Mouse (Mus musculus): ENCODE data around the gene Npepl1. TPM values are rescaled to one million over a fixed set of nuclear protein-coding genes. Genes with fewer than 3 reads are reported as not detected.

The Npepl1 gene
- polyA plus RNA-seq, 1 experiment, result 53.4 TPM

GRCm38 (mm10) chr2:174122331-174122730 is 12.2 kb downstream of the Npepl1 start:
- Histone ChIP-seq H3K27ac (replicated peaks; ENCODE audit: low read depth, low read length) (no peak overlapping the region), H3K4me3 (ENCODE audit: insufficient read depth, low read depth, low read length) (no peak overlapping the region), H3K4me1 (ENCODE audit: control insufficient read depth, insufficient read depth, insufficient read length, low read length) (0 out of 2 replicates have a peak, but pooled peaks cover 3% of the 10 kb centered on the region)

GRCm38 (mm10) chr2:174123731-174124130 is 13.6 kb downstream of the Npepl1 start:
- no peak overlapping the region for H3K27ac ChIP-seq (replicated peaks; ENCODE audit: low read depth, low read length)
- 0 out of 2 replicates have a peak, but pooled peaks cover 3% of the 10 kb centered on the region for H3K4me1 ChIP-seq (ENCODE audit: control insufficient read depth, insufficient read depth, insufficient read length, low read length)
- H3K4me3 ChIP-seq (ENCODE audit: insufficient read depth, low read depth, low read length), result no peak overlapping the region

GRCm38 (mm10) chr2:174126522-174127375 is 16.6 kb downstream of the Npepl1 start:
- H3K4me3 ChIP-seq (ENCODE audit: insufficient read depth, low read depth, low read length), result no peak overlapping the region
- no peak overlapping the region for H3K27ac ChIP-seq (replicated peaks; ENCODE audit: low read depth, low read length)
- 0 out of 2 replicates have a peak, but pooled peaks cover 3% of the 10 kb centered on the region for H3K4me1 ChIP-seq (ENCODE audit: control insufficient read depth, insufficient read depth, insufficient read length, low read length)

GRCm38 (mm10) chr2:174127376-174127713 is 17.2 kb downstream of the Npepl1 start:
- H3K27ac ChIP-seq (replicated peaks; ENCODE audit: low read depth, low read length), result no peak overlapping the region
- no peak overlapping the region for H3K4me3 ChIP-seq (ENCODE audit: insufficient read depth, low read depth, low read length)
- 0 out of 2 replicates have a peak, but pooled peaks cover 3% of the 10 kb centered on the region for H3K4me1 ChIP-seq (ENCODE audit: control insufficient read depth, insufficient read depth, insufficient read length, low read length)

GRCm38 (mm10) chr2:174128926-174129325 is 18.8 kb downstream of the Npepl1 start:
- H3K4me1 ChIP-seq (ENCODE audit: control insufficient read depth, insufficient read depth, insufficient read length, low read length), result 0 out of 2 replicates have a peak, but pooled peaks cover 3% of the 10 kb centered on the region
- no peak overlapping the region for H3K4me3 ChIP-seq (ENCODE audit: insufficient read depth, low read depth, low read length)
- H3K27ac ChIP-seq (replicated peaks; ENCODE audit: low read depth, low read length), result no peak overlapping the region

GRCm38 (mm10) chr2:174130468-174131097 is 20.4 kb downstream of the Npepl1 start:
- no peak overlapping the region for H3K4me3 ChIP-seq (ENCODE audit: insufficient read depth, low read depth, low read length)
- H3K4me1 ChIP-seq (ENCODE audit: control insufficient read depth, insufficient read depth, insufficient read length, low read length), result 0 out of 2 replicates have a peak, but pooled peaks cover 3% of the 10 kb centered on the region
- no peak overlapping the region for H3K27ac ChIP-seq (replicated peaks; ENCODE audit: low read depth, low read length)

- H3K4me1 ChIP-seq (ENCODE audit: control insufficient read depth, insufficient read depth, insufficient read length, low read length), result no peaks in the 10 kb centered on the region
- H3K27ac ChIP-seq (replicated peaks; ENCODE audit: low read depth, low read length), result no peak overlapping the region
- no peak overlapping the region for H3K4me3 ChIP-seq (ENCODE audit: insufficient read depth, low read depth, low read length)
Observed at GRCm38 (mm10) chr2:174132413-174132969, 22.3 kb downstream of the Npepl1 start.

- no peak overlapping the region for H3K4me3 ChIP-seq (ENCODE audit: insufficient read depth, low read depth, low read length)
- no peaks in the 10 kb centered on the region for H3K4me1 ChIP-seq (ENCODE audit: control insufficient read depth, insufficient read depth, insufficient read length, low read length)
- H3K27ac ChIP-seq (replicated peaks; ENCODE audit: low read depth, low read length), result no peak overlapping the region
Observed at GRCm38 (mm10) chr2:174159035-174159434, 48.9 kb downstream of the Npepl1 start.

GRCm38 (mm10) chr2:174160461-174160860 is 50.3 kb downstream of the Npepl1 start:
- no peak overlapping the region for H3K4me3 ChIP-seq (ENCODE audit: insufficient read depth, low read depth, low read length)
- no peak overlapping the region for H3K27ac ChIP-seq (replicated peaks; ENCODE audit: low read depth, low read length)
- H3K4me1 ChIP-seq (ENCODE audit: control insufficient read depth, insufficient read depth, insufficient read length, low read length), result no peaks in the 10 kb centered on the region

Other genes starting within 250 kb of the Npepl1 start
- 17.9 and 20.2 TPM in 2 replicates for gene Stx16, start 34.0 kb upstream of the Npepl1 start, polyA plus RNA-seq (2012; ENCODE audit: insufficient read depth, insufficient read length, missing spikeins)
- gene Gnas, start 174.0 kb downstream of the Npepl1 start, polyA plus RNA-seq (2012; ENCODE audit: insufficient read depth, insufficient read length, missing spikeins), result 2,899 and 4,504 TPM in 2 replicates
- gene Gm20721, start 236.4 kb downstream of the Npepl1 start, polyA plus RNA-seq (2012; ENCODE audit: insufficient read depth, insufficient read length, missing spikeins), result 15.6 and 22.2 TPM in 2 replicates